Mouse (Mus musculus) CH12.LX (cell line): Measurements from ENCODE around the gene Nfix. TPM values are rescaled to one million over a fixed set of nuclear protein-coding genes. Genes with fewer than 3 reads are reported as not detected.

ENCODE experiments used
- DNase-seq: peaks from one replicate; pipeline ENCODE4 v3.0.0-alpha.2; 2013; ENCODE audit errors: extremely low read depth
- H3K27ac ChIP-seq: 2 replicates; pipeline ENCODE4 v1.5.1; 2012; ENCODE audit warnings: low read depth, mild to moderate bottlenecking, control low read depth, moderate library complexity; ENCODE audit not compliant: insufficient read depth
- H3K27me3 ChIP-seq: replicated peaks from 2 replicates; pipeline ENCODE3; 2012; ENCODE audit warnings: inconsistent platforms
- H3K36me3 ChIP-seq, 2 experiments: replicated peaks in 1 of 2; 2 replicates each; pipeline versions ENCODE3 to v1.6.1; 2012; ENCODE audit warnings: inconsistent platforms in 1 of 2, low read length in 1 of 2, mild to moderate bottlenecking in 1 of 2, mixed read lengths in 1 of 2, moderate library complexity in 1 of 2; ENCODE audit not compliant: control insufficient read depth in 1 of 2, insufficient read depth in 1 of 2
- H3K4me1 ChIP-seq, 2 experiments: 2 replicates each; pipeline ENCODE4 v1.6.1; 2012; ENCODE audit warnings: inconsistent platforms in 1 of 2, moderate library complexity in 1 of 2; ENCODE audit not compliant: insufficient read depth in 2 of 2, control insufficient read depth in 1 of 2
- H3K4me2 ChIP-seq: 2 replicates; pipeline ENCODE4 v1.6.1; 2012; ENCODE audit warnings: low read depth, mild to moderate bottlenecking, control low read depth; ENCODE audit not compliant: poor library complexity, insufficient read depth, severe bottlenecking
- H3K4me3 ChIP-seq, 3 experiments: fragments of 150-350 bp in 1 of 3; sonication (generic) in 1 of 3; replicated peaks in 1 of 3; 2 replicates each; pipeline versions ENCODE3 to v1.5.1; 2011 to 2012; ENCODE audit warnings: low read depth in 2 of 3, low read length in 2 of 3, mild to moderate bottlenecking in 2 of 3, moderate library complexity in 2 of 3, control low read depth in 1 of 3, improper control_type of control experiment in 1 of 3, inconsistent platforms in 1 of 3, mixed read lengths in 1 of 3; ENCODE audit not compliant: poor library complexity in 1 of 3
- H3K79me2 ChIP-seq: replicated peaks from 2 replicates; pipeline ENCODE4 v1.6.1; 2012; ENCODE audit warnings: mild to moderate bottlenecking, moderate library complexity; ENCODE audit not compliant: control insufficient read depth, poor library complexity, insufficient read depth, severe bottlenecking; ENCODE audit errors: extremely low read depth
- H3K9ac ChIP-seq: 2 replicates; pipeline ENCODE4 v1.6.1; 2012; ENCODE audit warnings: low read depth, mild to moderate bottlenecking, control low read depth, moderate library complexity; ENCODE audit not compliant: insufficient read depth
- H3K9me3 ChIP-seq: replicated peaks from 2 replicates; pipeline ENCODE3; 2012; ENCODE audit warnings: low read length, inconsistent platforms, mixed read lengths
- BHLHE40 ChIP-seq: IDR thresholded peaks from 2 replicates; pipeline ENCODE4 v1.6.1; 2011; ENCODE audit warnings: mild to moderate bottlenecking, low read depth, low read length, improper control_type of control experiment
- CHD1 ChIP-seq: IDR thresholded peaks from 2 replicates; pipeline ENCODE4 v1.6.1; 2012; ENCODE audit warnings: low read depth, low read length, improper control_type of control experiment, inconsistent platforms
- CHD2 ChIP-seq: IDR thresholded peaks from 2 replicates; pipeline ENCODE4 v1.6.1; 2011; ENCODE audit warnings: low read length, improper control_type of control experiment
- CTCF ChIP-seq, 2 experiments: IDR thresholded peaks in 1 of 2; conservative IDR thresholded peaks in 1 of 2; 2 replicates each; pipeline ENCODE4 v1.5.1; 2011 to 2012; ENCODE audit warnings: low read depth in 2 of 2, low read length in 2 of 2, improper control_type of control experiment in 1 of 2, inconsistent platforms in 1 of 2, mild to moderate bottlenecking in 1 of 2, moderate library complexity in 1 of 2
- E2F4 ChIP-seq: IDR thresholded peaks from 2 replicates; pipeline ENCODE4 v1.6.1; 2011; ENCODE audit warnings: low read depth, low read length, improper control_type of control experiment; ENCODE audit not compliant: insufficient replicate concordance
- ELF1 ChIP-seq: IDR thresholded peaks from 2 replicates; pipeline ENCODE4 v1.6.1; 2014; ENCODE audit warnings: low read depth, mild to moderate bottlenecking, inconsistent platforms, low read length, improper control_type of control experiment
- EP300 ChIP-seq: IDR thresholded peaks from 2 replicates; pipeline ENCODE4 v1.6.1; 2011; ENCODE audit warnings: low read length, improper control_type of control experiment
- ETS1 ChIP-seq: conservative IDR thresholded peaks from 2 replicates; pipeline ENCODE4 v1.6.1; 2012; ENCODE audit warnings: low read depth, mild to moderate bottlenecking, inconsistent platforms, low read length, improper control_type of control experiment, moderate library complexity
- GABPA ChIP-seq: IDR thresholded peaks from 2 replicates; pipeline ENCODE4 v1.6.1; 2012; ENCODE audit warnings: low read depth, low read length, improper control_type of control experiment, inconsistent platforms; ENCODE audit not compliant: insufficient replicate concordance
- HCFC1 ChIP-seq: IDR thresholded peaks from 2 replicates; pipeline ENCODE4 v1.6.1; 2012; ENCODE audit warnings: low read depth, mild to moderate bottlenecking, inconsistent platforms, low read length, improper control_type of control experiment
- IRF4 ChIP-seq: IDR thresholded peaks from 2 replicates; pipeline ENCODE4 v1.6.1; 2014; ENCODE audit warnings: low read depth, mild to moderate bottlenecking, inconsistent platforms, low read length, improper control_type of control experiment
- JUN ChIP-seq: IDR thresholded peaks from 2 replicates; pipeline ENCODE4 v1.6.1; 2011; ENCODE audit warnings: low read depth, mild to moderate bottlenecking, low read length, improper control_type of control experiment, moderate library complexity; ENCODE audit not compliant: insufficient read depth
- JUND ChIP-seq: conservative IDR thresholded peaks from 2 replicates; pipeline ENCODE4 v1.6.1; 2011; ENCODE audit warnings: low read depth, low read length, improper control_type of control experiment
- KAT2A ChIP-seq: IDR thresholded peaks from 2 replicates; pipeline ENCODE4 v1.6.1; 2012; ENCODE audit warnings: low read length, improper control_type of control experiment, inconsistent platforms; ENCODE audit not compliant: insufficient replicate concordance
- MAFK ChIP-seq: IDR thresholded peaks from 2 replicates; pipeline ENCODE4 v1.6.1; 2011; ENCODE audit warnings: low read length, improper control_type of control experiment; ENCODE audit not compliant: insufficient replicate concordance
- MAX ChIP-seq: IDR thresholded peaks from 2 replicates; pipeline ENCODE4 v1.6.1; 2011; ENCODE audit warnings: low read length, improper control_type of control experiment
- MAZ ChIP-seq: IDR thresholded peaks from 2 replicates; pipeline ENCODE4 v1.6.1; 2012; ENCODE audit warnings: low read depth, mild to moderate bottlenecking, inconsistent platforms, low read length, improper control_type of control experiment, moderate library complexity
- MEF2A ChIP-seq: IDR thresholded peaks from 2 replicates; pipeline ENCODE4 v1.6.1; 2014; ENCODE audit warnings: low read depth, mild to moderate bottlenecking, inconsistent platforms, low read length, improper control_type of control experiment, borderline replicate concordance
- MXI1 ChIP-seq: IDR thresholded peaks from 2 replicates; pipeline ENCODE4 v1.6.1; 2011; ENCODE audit warnings: mild to moderate bottlenecking, low read depth, low read length, improper control_type of control experiment
- MYC ChIP-seq: IDR thresholded peaks from 2 replicates; pipeline ENCODE4 v1.6.1; 2011; ENCODE audit warnings: low read depth, mild to moderate bottlenecking, improper control_type of control experiment, low read length
- NELFE ChIP-seq: IDR thresholded peaks from 2 replicates; pipeline ENCODE4 v1.6.1; 2011; ENCODE audit warnings: low read depth, low read length, improper control_type of control experiment
- NRF1 ChIP-seq: IDR thresholded peaks from 2 replicates; pipeline ENCODE4 v1.6.1; 2014; ENCODE audit warnings: low read depth, mild to moderate bottlenecking, inconsistent platforms, low read length, improper control_type of control experiment, moderate library complexity
- PAX5 ChIP-seq: IDR thresholded peaks from 2 replicates; pipeline ENCODE4 v1.6.1; 2012; ENCODE audit warnings: low read length, inconsistent platforms, mixed read lengths
- POLR2A ChIP-seq: IDR thresholded peaks from 2 replicates; pipeline ENCODE4 v1.6.1; 2011; ENCODE audit warnings: low read depth, mild to moderate bottlenecking, improper control_type of control experiment, low read length
- POLR2AphosphoS2 ChIP-seq: IDR thresholded peaks from 2 replicates; pipeline ENCODE4 v1.6.1; 2011; ENCODE audit warnings: low read depth, low read length, improper control_type of control experiment
- RAD21 ChIP-seq: IDR thresholded peaks from 2 replicates; pipeline ENCODE4 v1.6.1; 2011; ENCODE audit warnings: low read depth, mild to moderate bottlenecking, low read length, improper control_type of control experiment, moderate library complexity
- RCOR1 ChIP-seq: conservative IDR thresholded peaks from 2 replicates; pipeline ENCODE4 v1.6.1; 2012; ENCODE audit warnings: low read depth, mild to moderate bottlenecking, inconsistent platforms, low read length, improper control_type of control experiment
- SIN3A ChIP-seq: IDR thresholded peaks from 2 replicates; pipeline ENCODE4 v1.6.1; 2012; ENCODE audit warnings: low read length, improper control_type of control experiment, inconsistent platforms
- SMC3 ChIP-seq: IDR thresholded peaks from 2 replicates; pipeline ENCODE4 v1.6.1; 2011; ENCODE audit warnings: low read depth, low read length, improper control_type of control experiment
- TBP ChIP-seq: conservative IDR thresholded peaks from 2 replicates; pipeline ENCODE4 v1.6.1; 2011; ENCODE audit warnings: low read depth, low read length, improper control_type of control experiment
- TCF12 ChIP-seq: IDR thresholded peaks from 2 replicates; pipeline ENCODE4 v1.6.1; 2014; ENCODE audit warnings: low read depth, mild to moderate bottlenecking, inconsistent platforms, low read length, improper control_type of control experiment
- UBTF ChIP-seq: IDR thresholded peaks from 2 replicates; pipeline ENCODE4 v1.6.1; 2012; ENCODE audit warnings: low read depth, mild to moderate bottlenecking, inconsistent platforms, low read length, improper control_type of control experiment, moderate library complexity
- USF1 ChIP-seq: IDR thresholded peaks from 2 replicates; pipeline ENCODE4 v1.6.1; 2014; ENCODE audit warnings: low read depth, mild to moderate bottlenecking, inconsistent platforms, low read length, improper control_type of control experiment
- USF2 ChIP-seq: conservative IDR thresholded peaks from 2 replicates; pipeline ENCODE4 v1.6.1; 2011; ENCODE audit warnings: low read depth, low read length, improper control_type of control experiment
- ZC3H11A ChIP-seq: IDR thresholded peaks from 2 replicates; pipeline ENCODE4 v1.6.1; 2012; ENCODE audit warnings: low read depth, mild to moderate bottlenecking, inconsistent platforms, low read length, improper control_type of control experiment
- ZKSCAN1 ChIP-seq: IDR thresholded peaks from 2 replicates; pipeline ENCODE4 v1.6.1; 2012; ENCODE audit warnings: low read depth, inconsistent platforms, low read length, improper control_type of control experiment, borderline replicate concordance
- ZMIZ1 ChIP-seq: IDR thresholded peaks from 2 replicates; pipeline ENCODE4 v1.6.1; 2012; ENCODE audit warnings: low read depth, mild to moderate bottlenecking, inconsistent platforms, low read length, improper control_type of control experiment
- ZNF384 ChIP-seq: IDR thresholded peaks from 2 replicates; pipeline ENCODE4 v1.6.1; 2012; ENCODE audit warnings: low read depth, low read length, improper control_type of control experiment, inconsistent platforms
- dilution Hi-C: fragments of 300-500 bp; cut with MboI; formaldehyde crosslinking; loops from 2 replicates; pipeline ENCODE4 v1.14.3; 2020; ENCODE audit warnings: low sequenced_read_pairs; ENCODE audit not compliant: extremely low pct_unique_long_range_greater_than_20kb, extremely low pct_ligation_motif_present
- in situ Hi-C: fragments of 300-500 bp; cut with MboI; formaldehyde crosslinking; loops from 3 replicates; pipeline ENCODE4 v1.14.3; 2019; ENCODE audit warnings: low sequenced_read_pairs, low pct_ligation_motif_present, low pct_unique_long_range_greater_than_20kb, mixed read lengths
- polyA plus RNA-seq: library from polyadenylated mRNA; unstranded; fragments of >175 nt; gene quantifications from 2 replicates; pipeline ENCODE4 v1.2.1, GENCODE M21; 2012; ENCODE audit warnings: low read depth; ENCODE audit not compliant: insufficient read length
- total RNA-seq, 2 experiments: library from RNA; depleted of rRNA; stranded (reverse); fragments of 300-350 nt in 1 of 2; fragments of >200 nt in 1 of 2; gene quantifications; 2 replicates each; pipeline ENCODE4 v1.2.3; 2012 to 2014

Gene Nfix
- total and polyA plus RNA-seq, 3 experiments, result 0.09 to 10.5 (median 1.1) TPM

- TF ChIP-seq MAX (peak; percentile 82; the same call in 1 of the 2 replicates), SMC3 (no peak), CHD2 (peak; percentile 49), GABPA (no peak), ELF1 (peak; percentile 62), SIN3A (peak; percentile 42; the same call in 1 of the 2 replicates), ETS1 (peak; percentile 34; the same call in 1 of the 2 replicates), USF1 (no peak), USF2 (no peak), BHLHE40 (0 out of 2 replicates have a peak, but pooled peaks have one; percentile 5), TCF12 (peak; percentile 98), CHD1 (no peak; the same call in 1 of the 2 replicates), ZNF384 (0 out of 2 replicates have a peak, but pooled peaks have one; percentile 38), RAD21 (no peak), PAX5 (no peak), NRF1 (peak; percentile 63), MYC (no peak; the same call in 1 of the 2 replicates), ZC3H11A (no peak), MAFK (0 out of 2 replicates have a peak, but pooled peaks have one; percentile 5), KAT2A (0 out of 2 replicates have a peak, but pooled peaks have one; percentile 68), HCFC1 (peak; percentile 79), UBTF (peak; percentile 95), JUND (no peak), EP300 (no peak), MXI1 (peak; percentile 82; the same call in 1 of the 2 replicates), JUN (no peak), E2F4 (no peak), MEF2A (peak; percentile 66; the same call in 1 of the 2 replicates), NELFE (peak; percentile 94), CTCF (conservative IDR thresholded peaks at IDR 0.05 in 1 of 2, IDR thresholded peaks at IDR 0.05 in 1 of 2; ENCODE audit: low read depth in 2 of 2, low read length in 2 of 2) (no peak), POLR2AphosphoS2 (0 out of 2 replicates have a peak, but pooled peaks have one; percentile 47), ZMIZ1 (peak; percentile 89), POLR2A (peak; percentile 95), ZKSCAN1 (no peak), TBP (peak; percentile 73), RCOR1 (peak; percentile 71; the same call in 1 of the 2 replicates), MAZ (peak; percentile 85), IRF4 (peak; percentile 46; the same call in 1 of the 2 replicates)
Measured at GRCm38 (mm10) chr8:84832034-84832717, 32.0 kb upstream of the Nfix start.

More at GRCm38 (mm10) chr8:84832034-84832717, 32.0 kb upstream of the Nfix start:
- Histone ChIP-seq H3K4me3 (peak overlapping the region; percentile 86 to 98 (median 89)), H3K4me1 (peaks cover 5 to 46% of the 10 kb centered on the region in 2 experiments; a peak in 3 of 4 replicates), H3K79me2 (peaks cover 23% of the 10 kb centered on the region), H3K36me3 (peaks cover 31 to 41% of the 10 kb centered on the region in 2 experiments), H3K27ac (peak overlapping the region; percentile 52), H3K4me2 (peak overlapping the region; percentile 69; the same call in 1 of the 2 replicates), H3K9me3 (no peaks in the 10 kb centered on the region), H3K9ac (peak overlapping the region; percentile 82), H3K27me3 (no peaks in the 10 kb centered on the region)
- dilution Hi-C loops, result no loop called here
- in situ Hi-C loops, result no loop called here
- peak; percentile 65 for DNase-seq
